Mouse (Mus musculus): Measurements from ENCODE around the gene Esp24.
"Not testable (repeated sequence)": the region's sequence is repeated elsewhere in the genome, so short reads cannot be mapped to it uniquely, and the experiment has no call there.

The Esp24 gene

GRCm38 (mm10) chr17:39036395-39036794, at the start of gene Esp24:
Gene Esp24 (plus strand): TSS chr17:39036695.
- DNase-seq (ENCODE audit: low read depth, low spot score): not testable (repeated sequence)

GRCm38 (mm10) chr17:39009846-39010245, 26.6 kb upstream of the Esp24 start:
- no peak for DNase-seq (ENCODE audit: low read depth, low spot score)

- DNase-seq (ENCODE audit: low read depth, low spot score): no peak
Observed at GRCm38 (mm10) chr17:39010675-39011638, 25.5 kb upstream of the Esp24 start.

- DNase-seq (ENCODE audit: low read depth, low spot score): no peak
Observed at GRCm38 (mm10) chr17:39017184-39017583, 19.3 kb upstream of the Esp24 start.

- DNase-seq (ENCODE audit: low read depth, low spot score): no peak
Observed at GRCm38 (mm10) chr17:39043241-39043640, 6.7 kb downstream of the Esp24 start, which contains the start of gene Gm21903. Gene Gm21903 (minus strand): TSS chr17:39043341.

- DNase-seq (ENCODE audit: low read depth, low spot score): no peak
Observed at GRCm38 (mm10) chr17:39063641-39064040, 27.1 kb downstream of the Esp24 start.

- no peak for DNase-seq (ENCODE audit: low read depth, low spot score)
Observed at GRCm38 (mm10) chr17:39076937-39077336, 40.4 kb downstream of the Esp24 start, which contains the start of gene Esp23. Gene Esp23 (minus strand): TSS chr17:39077037.
